Mouse (Mus musculus) liver, embryonic 16.5 days (tissue): ENCODE results near the gene Lrrc28. TPM values are rescaled to one million over a fixed set of nuclear protein-coding genes. Genes with fewer than 3 reads are reported as not detected.

Source experiments
- ATAC-seq: fragments of 200-750 bp; cut with Nextera tagmentation; 2 replicates; pipeline ENCODE4 v1.8.0; 2017; ENCODE audit warnings: low read depth, mild to moderate bottlenecking, moderate number of reproducible peaks, moderate library complexity
- H3K27ac ChIP-seq: fragments of 300-500 bp; sonication (generic); 2 replicates; pipeline ENCODE4 v1.5.1; 2014; ENCODE audit warnings: mild to moderate bottlenecking, low read length
- H3K27me3 ChIP-seq: fragments of 300-500 bp; sonication (generic); 2 replicates; pipeline ENCODE4 v1.6.1; 2014; ENCODE audit warnings: low read depth, low read length, mixed read lengths; ENCODE audit not compliant: control insufficient read depth, insufficient read depth
- H3K36me3 ChIP-seq: fragments of 300-500 bp; sonication (generic); 2 replicates; pipeline ENCODE4 v1.6.1; 2014; ENCODE audit warnings: mild to moderate bottlenecking; ENCODE audit not compliant: control insufficient read depth, insufficient read depth
- H3K4me1 ChIP-seq: fragments of 300-500 bp; sonication (generic); 2 replicates; pipeline ENCODE4 v1.6.1; 2014; ENCODE audit warnings: low read depth, low read length, mixed read lengths; ENCODE audit not compliant: control insufficient read depth
- H3K4me2 ChIP-seq: fragments of 300-500 bp; sonication (generic); 2 replicates; pipeline ENCODE4 v1.6.1; 2014; ENCODE audit warnings: low read depth, low read length, mixed read lengths
- H3K4me3 ChIP-seq: fragments of 300-500 bp; sonication (generic); 2 replicates; pipeline ENCODE4 v1.5.1; 2014; ENCODE audit warnings: low read depth, mild to moderate bottlenecking, low read length
- H3K9ac ChIP-seq: fragments of 300-500 bp; sonication (generic); 2 replicates; pipeline ENCODE4 v1.6.1; 2014; ENCODE audit warnings: low read depth, low read length
- H3K9me3 ChIP-seq: fragments of 300-500 bp; sonication (generic); replicated peaks from 2 replicates; pipeline ENCODE4 v1.6.1; 2016; ENCODE audit warnings: low read length; ENCODE audit not compliant: control insufficient read depth
- WGBS: fragments of 180-500 bp; shearing (Covaris S2); extraction: QIAGEN DNeasy Blood & Tissue Kit; methylation state at CpG from one replicate; pipeline ENCODE4 v1.1.7; 2014; ENCODE audit not compliant: insufficient replicate concordance; 5-methylcytosine and 5-hydroxymethylcytosine counted together
- polyA plus RNA-seq: library from polyadenylated mRNA; unstranded; fragments of >200 nt; fragmentation: Nextera tagmentation; extraction: Ambion mirVana; gene quantifications from 2 replicates; pipeline ENCODE4 v1.2.1, GENCODE M21; 2015

Gene Lrrc28
- polyA plus RNA-seq, 1 experiment from 2014 or later: 5.3 TPM

GRCm38 (mm10) chr7:67614464-67614861, 30.6 kb downstream of the Lrrc28 start:
- WGBS: 62% methylated on average over 7 of the region's 7 CpGs
- no peaks in the 10 kb centered on the region for H3K27me3 ChIP-seq
- H3K36me3 ChIP-seq: no peaks in the 10 kb centered on the region

GRCm38 (mm10) chr7:67613795-67614463, 31.1 kb downstream of the Lrrc28 start:
- whole genome bisulfite sequencing: 59% methylated on average over 10 of the region's 10 CpGs
- Histone ChIP-seq H3K9me3 (no peaks in the 10 kb centered on the region), H3K27ac (no peak overlapping the region), H3K4me1 (no peaks in the 10 kb centered on the region), H3K9ac (no peak overlapping the region), H3K27me3 (no peaks in the 10 kb centered on the region), H3K4me2 (no peak overlapping the region), H3K4me3 (no peak overlapping the region), H3K36me3 (no peaks in the 10 kb centered on the region)
- ATAC-seq: no peak

More at GRCm38 (mm10) chr7:67614464-67614861, 30.6 kb downstream of the Lrrc28 start:
- Histone ChIP-seq H3K9me3 (no peaks in the 10 kb centered on the region), H3K27ac (no peak overlapping the region), H3K9ac (no peak overlapping the region), H3K4me3 (no peak overlapping the region), H3K4me2 (no peak overlapping the region), H3K4me1 (no peaks in the 10 kb centered on the region)
- no peak for ATAC-seq

GRCm38 (mm10) chr7:67608348-67609024, 36.6 kb downstream of the Lrrc28 start:
- ATAC-seq: no peak
- 56% methylated on average over 4 of the region's 4 CpGs for WGBS
- no peak overlapping the region for H3K9ac ChIP-seq
- no peak overlapping the region for H3K4me3 ChIP-seq
- H3K4me2 ChIP-seq: no peak overlapping the region
- H3K9me3 ChIP-seq: no peaks in the 10 kb centered on the region
- H3K4me1 ChIP-seq: no peaks in the 10 kb centered on the region
- H3K36me3 ChIP-seq: no peaks in the 10 kb centered on the region
- no peak overlapping the region for H3K27ac ChIP-seq
- no peaks in the 10 kb centered on the region for H3K27me3 ChIP-seq

GRCm38 (mm10) chr7:67607669-67608347, 37.3 kb downstream of the Lrrc28 start:
- no peaks in the 10 kb centered on the region for H3K36me3 ChIP-seq

GRCm38 (mm10) chr7:67606250-67606649, 38.8 kb downstream of the Lrrc28 start:
- no peak overlapping the region for H3K27ac ChIP-seq
- WGBS: 68% methylated on average over 1 of the region's 1 CpGs
- H3K9me3 ChIP-seq: no peaks in the 10 kb centered on the region
- H3K4me2 ChIP-seq: no peak overlapping the region
- H3K4me1 ChIP-seq: no peaks in the 10 kb centered on the region
- ATAC-seq: no peak
- H3K36me3 ChIP-seq: no peaks in the 10 kb centered on the region
- no peaks in the 10 kb centered on the region for H3K27me3 ChIP-seq
- no peak overlapping the region for H3K4me3 ChIP-seq
- no peak overlapping the region for H3K9ac ChIP-seq

More at GRCm38 (mm10) chr7:67607669-67608347, 37.3 kb downstream of the Lrrc28 start:
- Histone ChIP-seq H3K4me3 (no peak overlapping the region), H3K27me3 (no peaks in the 10 kb centered on the region), H3K9ac (no peak overlapping the region), H3K4me2 (no peak overlapping the region), H3K27ac (no peak overlapping the region), H3K9me3 (no peaks in the 10 kb centered on the region), H3K4me1 (no peaks in the 10 kb centered on the region)
- ATAC-seq: no peak
- WGBS: 69% methylated on average over 5 of the region's 5 CpGs

- no peak overlapping the region for H3K27ac ChIP-seq
- ATAC-seq: no peak
- no peak overlapping the region for H3K9ac ChIP-seq
- 68% methylated on average over 6 of the region's 6 CpGs for WGBS
- no peak overlapping the region for H3K4me2 ChIP-seq
- no peaks in the 10 kb centered on the region for H3K27me3 ChIP-seq
- H3K36me3 ChIP-seq: no peaks in the 10 kb centered on the region
- H3K4me3 ChIP-seq: no peak overlapping the region
- H3K4me1 ChIP-seq: no peaks in the 10 kb centered on the region
- H3K9me3 ChIP-seq: no peaks in the 10 kb centered on the region
These were observed 40.0 kb downstream of the Lrrc28 start for GRCm38 (mm10) chr7:67605114-67605513.

- Histone ChIP-seq H3K36me3 (no peaks in the 10 kb centered on the region), H3K27me3 (no peaks in the 10 kb centered on the region), H3K4me3 (no peak overlapping the region), H3K9me3 (no peaks in the 10 kb centered on the region), H3K9ac (no peak overlapping the region), H3K4me2 (no peak overlapping the region), H3K4me1 (no peaks in the 10 kb centered on the region), H3K27ac (no peak overlapping the region)
- no peak for ATAC-seq
- WGBS: 73% methylated on average over 3 of the region's 3 CpGs
These were observed 47.0 kb downstream of the Lrrc28 start for GRCm38 (mm10) chr7:67598050-67598449.

- H3K4me3 ChIP-seq: no peak overlapping the region
- no peaks in the 10 kb centered on the region for H3K4me1 ChIP-seq
- no peak overlapping the region for H3K27ac ChIP-seq
- no peaks in the 10 kb centered on the region for H3K27me3 ChIP-seq
- no peak overlapping the region for H3K9ac ChIP-seq
- no peak overlapping the region for H3K4me2 ChIP-seq
- 32% methylated on average over 1 of the region's 1 CpGs for WGBS
- no peaks in the 10 kb centered on the region for H3K36me3 ChIP-seq
- no peak for ATAC-seq
- H3K9me3 ChIP-seq: no peaks in the 10 kb centered on the region
These were observed 48.1 kb downstream of the Lrrc28 start for GRCm38 (mm10) chr7:67596961-67597360.

- ATAC-seq: no peak
- no peaks in the 10 kb centered on the region for H3K27me3 ChIP-seq
- H3K27ac ChIP-seq: no peak overlapping the region
- no peak overlapping the region for H3K4me2 ChIP-seq
- H3K4me3 ChIP-seq: no peak overlapping the region
- WGBS: 41% methylated on average over 1 of the region's 1 CpGs
- H3K9ac ChIP-seq: no peak overlapping the region
- no peaks in the 10 kb centered on the region for H3K4me1 ChIP-seq
- H3K9me3 ChIP-seq: no peaks in the 10 kb centered on the region
- no peaks in the 10 kb centered on the region for H3K36me3 ChIP-seq
These were observed 48.7 kb downstream of the Lrrc28 start for GRCm38 (mm10) chr7:67596322-67596721.
